Mouse (Mus musculus) kidney, adult 2 months (tissue): ENCODE measurements at regions not wholly inside any gene's neighbourhood (a gene's known extent, or its start where the extent isn't known, plus 50 kb on each side); places are given as distances from the start of the nearest gene placed in this dataset.
A peak's percentile ranks its signal among the peaks of the same experiment; 100 is the strongest.

Experiments used
- DNase-seq: peaks from one replicate; pipeline ENCODE4 v3.0.0; 2021
- H3K27ac ChIP-seq: fragments of 200-500 bp; 2 replicates; pipeline ENCODE4 v1.5.1; 2012; ENCODE audit warnings: low read depth, low read length, control low read depth, inconsistent platforms; ENCODE audit not compliant: insufficient read depth
- H3K27me3 ChIP-seq: fragments of 200-500 bp; replicated peaks from 2 replicates; pipeline ENCODE4 v1.6.1; 2012; ENCODE audit warnings: mild to moderate bottlenecking, moderate library complexity, low read length, inconsistent platforms; ENCODE audit not compliant: control insufficient read depth, insufficient read depth
- H3K36me3 ChIP-seq: fragments of 200-500 bp; 2 replicates; pipeline ENCODE4 v1.6.1; 2012; ENCODE audit warnings: mild to moderate bottlenecking, moderate library complexity, low read length, inconsistent platforms; ENCODE audit not compliant: control insufficient read depth, insufficient read depth
- H3K4me1 ChIP-seq: fragments of 200-500 bp; 2 replicates; pipeline ENCODE4 v1.6.1; 2011; ENCODE audit warnings: low read length; ENCODE audit not compliant: control insufficient read depth, insufficient read depth
- H3K4me3 ChIP-seq: fragments of 200-500 bp; 2 replicates; pipeline ENCODE4 v1.5.1; 2011; ENCODE audit warnings: mild to moderate bottlenecking, low read depth, low read length, control low read depth; ENCODE audit not compliant: insufficient read depth
- CTCF ChIP-seq: fragments of 200-500 bp; conservative IDR thresholded peaks from 2 replicates; pipeline ENCODE4 v1.5.1; 2011; ENCODE audit warnings: low read depth, mild to moderate bottlenecking, control low read depth, low read length, moderate library complexity, mixed read lengths; ENCODE audit not compliant: insufficient read depth, insufficient read length
- POLR2A ChIP-seq: fragments of 200-500 bp; IDR thresholded peaks from one replicate; pipeline ENCODE4 v1.6.1; 2011; ENCODE audit warnings: low read depth, low read length, control low read depth
- WGBS: fragments of 180-500 bp; shearing (Covaris S2); methylation state at CpG from one replicate; pipeline ENCODE4 v1.1.7; 2018; 5-methylcytosine and 5-hydroxymethylcytosine counted together

- Histone ChIP-seq H3K27ac (no peak overlapping the region), H3K4me1 (no peaks in the 10 kb centered on the region), H3K4me3 (no peak overlapping the region), H3K27me3 (no peaks in the 10 kb centered on the region), H3K36me3 (no peaks in the 10 kb centered on the region)
- TF ChIP-seq CTCF (no peak), POLR2A (no peak)
- DNase-seq: no peak
- 14% methylated on average over 1 of the region's 1 CpGs for WGBS
Measured at GRCm38 (mm10) chr15:14101757-14102156, 928.3 kb upstream of the Cdh6 start.

DNA sequence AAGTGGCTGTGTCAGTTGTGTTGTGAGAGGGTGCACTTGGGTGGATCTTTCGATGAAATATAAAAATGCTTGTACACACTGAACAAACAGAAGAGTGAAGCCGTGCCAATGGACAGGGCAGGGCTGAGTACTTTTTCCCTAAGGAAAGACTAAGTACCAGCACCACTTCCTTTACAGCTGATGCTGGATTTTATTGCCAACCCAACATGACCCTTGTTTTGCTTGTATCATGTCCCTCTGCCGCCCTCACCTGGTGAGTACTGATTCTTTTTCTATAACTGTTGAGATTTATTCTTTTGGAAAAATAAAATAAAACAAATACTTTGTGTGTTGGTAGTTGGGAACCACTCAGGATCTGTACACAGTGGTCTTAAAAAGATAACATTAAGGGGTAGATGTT lies 878.4 kb upstream of the Cdh6 start:
- no peak overlapping the region for H3K27ac ChIP-seq
- no peak overlapping the region for H3K4me3 ChIP-seq
- H3K36me3 ChIP-seq: no peaks in the 10 kb centered on the region
- TF ChIP-seq CTCF: no peak
- no peak for TF ChIP-seq POLR2A
- H3K4me1 ChIP-seq: no peaks in the 10 kb centered on the region
- peak; percentile 2 for DNase-seq
- no peaks in the 10 kb centered on the region for H3K27me3 ChIP-seq
- 59% methylated on average over 3 of the region's 3 CpGs for WGBS
